Mouse (Mus musculus) stomach, postnatal 0 days (tissue): ENCODE data around the gene Bsn.

Experiments
- CTCF ChIP-seq: IDR thresholded peaks from 2 replicates; pipeline ENCODE4 v1.5.1; 2016; ENCODE audit warnings: antibody characterized with exemption, low read depth, mild to moderate bottlenecking, moderate library complexity
- EP300 ChIP-seq: optimal IDR thresholded peaks from 2 replicates; pipeline ENCODE3; 2016; ENCODE audit warnings: antibody characterized with exemption

GRCm38 (mm10) chr9:108143470-108143869 is 46.7 kb downstream of the Bsn start:
- TF ChIP-seq EP300 = no peak
- no peak for TF ChIP-seq CTCF
